Mouse (Mus musculus): ENCODE results near the gene Gprc5a.

- no peak for TF ChIP-seq POLR2A (IDR thresholded peaks at IDR 0.05; ENCODE audit: borderline replicate concordance, extremely low read depth, low read depth, low read length)
- TF ChIP-seq CTCF (IDR thresholded peaks at IDR 0.05; ENCODE audit: insufficient read depth, low read length), result no peak
These were observed 35.5 kb downstream of the Gprc5a start for GRCm38 (mm10) chr6:135100787-135101472.
